8 mouse cellular contexts compared by ENCODE assay signal in the genomic region with DNA sequence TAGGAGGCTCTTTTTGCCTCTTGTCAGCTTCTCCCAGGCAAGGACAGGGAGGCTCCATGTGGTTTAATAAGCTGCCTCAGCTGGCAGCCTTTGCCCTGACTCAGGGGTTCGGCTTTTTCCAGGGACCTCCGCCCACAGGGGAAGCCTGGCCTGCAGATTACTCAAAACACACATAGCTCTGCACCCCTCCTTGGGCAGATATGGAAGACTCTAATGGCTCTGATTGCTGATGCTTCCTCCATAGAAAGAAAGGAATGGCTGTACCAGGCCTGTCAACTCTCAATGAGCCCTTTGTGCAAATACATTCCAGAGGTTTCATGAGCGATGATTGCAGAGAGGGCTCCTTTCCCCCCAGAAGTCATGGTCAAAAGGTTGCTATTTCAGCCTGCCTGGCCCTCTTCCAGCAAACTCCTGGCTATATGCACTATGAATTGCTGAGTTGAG.
DNase-seq lines count a peak whose midpoint lies in the region; ATAC-seq and TF ChIP-seq lines count a peak whose summit lies in the region.

No protein-coding gene starts in this region.

- H3K9ac ChIP-seq in intestine, embryonic 16.5 days (ENCODE audit: low read depth, low read length), result no peak overlapping the region

- peak; percentile 48; the same call in 1 of the 2 replicates for ATAC-seq in intestine, embryonic 16.5 days

- H3K27ac ChIP-seq in intestine, embryonic 16.5 days (ENCODE audit: low read length), result no peak overlapping the region
- no peak overlapping the region for H3K27ac ChIP-seq in left cerebral cortex, adult 2 months

- intact Hi-C loops in heart, postnatal 36 days (cut with DNase I), result no loop called here
- intact Hi-C loops in left cerebral cortex, adult 2 months (cut with DNase I), result no loop called here

- TF ChIP-seq CTCF in left cerebral cortex, adult 2 months (IDR thresholded peaks at IDR 0.05), result no peak

- DNase-seq in heart, adult 11 months, result peak; percentile 95
- DNase-seq in heart, postnatal 36 days, result no peak
- peak; percentile 94 for DNase-seq in NIH3T3 (ENCODE audit: low read depth)
- DNase-seq in gastrocnemius, postnatal 10 days, result peak; percentile 12
- no peak for DNase-seq in left cerebral cortex, adult 2 months (ENCODE audit: extremely low spot score in 1 of 2, low spot score in 2 of 2)
- no peak for DNase-seq in spleen, postnatal 36 days (ENCODE audit: low spot score in 2 of 2)
- DNase-seq in cerebellum, postnatal 25 days, result no peak

- H3K4me3 ChIP-seq in intestine, embryonic 16.5 days (ENCODE audit: low read length), result no peak overlapping the region
- H3K4me3 ChIP-seq in left cerebral cortex, adult 2 months, result no peak overlapping the region

- no peaks in the 10 kb centered on the region for H3K36me3 ChIP-seq in intestine, embryonic 16.5 days (ENCODE audit: control insufficient read depth, insufficient read depth, low read length)

- no peaks in the 10 kb centered on the region for H3K9me3 ChIP-seq in intestine, embryonic 16.5 days (ENCODE audit: control insufficient read depth, low read length)

- 27% methylated on average over 3 of the region's 3 CpGs for WGBS in intestine, embryonic 16.5 days

- H3K4me1 ChIP-seq in intestine, embryonic 16.5 days (ENCODE audit: control insufficient read depth, insufficient read depth, low read length), result no peaks in the 10 kb centered on the region

- H3K27me3 ChIP-seq in intestine, embryonic 16.5 days (replicated peaks; ENCODE audit: control insufficient read depth, insufficient read depth, low read length), result no peaks in the 10 kb centered on the region

- H3K4me2 ChIP-seq in intestine, embryonic 16.5 days (ENCODE audit: low read depth, low read length), result no peak overlapping the region

Comparison
In these comparisons a context has a peak if more than half of its experiments do, and no peak if none do; other contexts are left out.
1. DNase-seq: peak in heart, adult 11 months (single experiment), NIH3T3 (single experiment) and gastrocnemius, postnatal 10 days (single experiment); none in heart, postnatal 36 days (0 of 2), left cerebral cortex, adult 2 months (0 of 2), spleen, postnatal 36 days (0 of 2) and cerebellum, postnatal 25 days (0 of 2).